Mouse (Mus musculus) T-helper 17 cell (primary cell): ENCODE data around the gene Tcp1.
"Not testable (repeated sequence)": the region's sequence is repeated elsewhere in the genome, so short reads cannot be mapped to it uniquely, and the experiment has no call there.

Source experiments
- in situ Hi-C, 2 experiments: fragments of 300-600 bp; cut with MboI, MseI; formaldehyde crosslinking; loops; 1 replicate in 1 of 2; 2 replicates in 1 of 2; pipeline ENCODE4 v1.15.1; 2025; ENCODE audit warnings: high pct_unique_total_duplicates in 2 of 2

The Tcp1 gene

DNA sequence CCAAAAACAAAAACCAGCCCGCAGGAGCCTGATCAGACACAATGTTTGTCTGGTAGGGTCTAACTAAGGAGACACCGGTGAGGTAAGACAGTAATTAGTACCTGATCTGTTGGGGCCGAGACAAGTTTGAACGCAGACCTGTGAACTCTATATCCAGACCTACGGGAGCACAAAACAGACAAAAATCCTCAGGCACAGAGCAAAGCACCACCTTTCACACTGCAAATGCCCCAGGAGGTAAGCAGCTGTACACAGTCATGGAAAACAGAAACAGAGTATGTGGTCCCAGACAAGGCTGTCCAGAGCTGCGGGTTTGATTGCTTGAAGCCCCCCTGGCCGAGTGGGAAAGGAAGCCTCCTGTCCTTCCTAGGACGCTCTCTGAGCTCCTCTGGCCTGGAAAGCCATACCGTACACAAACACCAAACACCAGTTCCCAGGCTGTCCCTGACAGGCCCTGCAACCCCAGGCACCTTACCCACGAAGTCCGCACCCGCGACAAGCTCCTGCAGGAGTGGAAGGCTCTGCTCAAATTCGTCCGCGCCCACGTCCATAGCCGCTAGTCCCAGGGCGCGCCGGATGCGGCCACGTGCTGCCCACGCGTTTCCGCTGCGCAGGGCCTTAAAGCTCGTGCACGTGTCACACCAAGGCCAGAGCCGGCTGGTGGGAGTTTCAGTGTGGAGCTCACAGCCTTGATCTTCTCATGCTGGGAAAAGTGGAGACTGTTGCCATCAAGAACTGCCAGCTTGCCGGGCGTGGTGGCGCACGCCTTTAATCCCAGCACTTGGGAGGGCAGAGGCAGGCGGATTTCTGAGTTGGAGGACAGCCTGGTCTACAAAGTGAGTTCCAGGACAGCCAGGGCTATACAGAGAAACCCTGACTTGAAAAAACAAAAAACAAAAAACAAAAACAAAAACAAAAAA is 5.9 kb upstream of the Tcp1 start, which contains the start of gene Pnldc1:
TSS of gene Pnldc1 (minus strand) at position 870 of the 920 bp plus-strand sequence.
- in situ Hi-C loops: loop anchor here in 1 of 2 experiments (5.0 kb wide), 1 partner anchor 53 kb away; the partner anchor contains the start of gene Acat2

DNA sequence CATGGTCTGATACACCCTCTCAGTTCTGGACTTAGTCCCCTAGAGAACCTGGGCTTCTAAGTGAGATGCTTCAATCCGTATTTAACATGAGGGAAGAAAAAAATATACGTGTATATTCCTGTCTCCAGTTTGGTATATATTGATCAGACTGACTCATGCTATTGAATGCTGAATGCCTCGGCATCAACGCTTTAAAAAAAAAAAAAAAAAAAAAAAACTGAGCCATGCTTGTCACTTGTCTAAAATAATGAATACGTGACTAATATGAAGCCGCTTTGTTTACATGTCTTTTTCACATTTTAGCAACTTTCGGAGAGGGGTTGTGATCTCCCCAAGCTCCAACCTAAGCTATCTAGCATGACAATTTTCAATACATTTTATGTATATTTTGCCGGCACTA is 5.1 kb upstream of the Tcp1 start:
- in situ Hi-C loops: loop anchor here in 1 of 2 experiments (5.0 kb wide), 1 partner anchor 52 kb away; the partner anchor contains the start of gene Acat2

DNA sequence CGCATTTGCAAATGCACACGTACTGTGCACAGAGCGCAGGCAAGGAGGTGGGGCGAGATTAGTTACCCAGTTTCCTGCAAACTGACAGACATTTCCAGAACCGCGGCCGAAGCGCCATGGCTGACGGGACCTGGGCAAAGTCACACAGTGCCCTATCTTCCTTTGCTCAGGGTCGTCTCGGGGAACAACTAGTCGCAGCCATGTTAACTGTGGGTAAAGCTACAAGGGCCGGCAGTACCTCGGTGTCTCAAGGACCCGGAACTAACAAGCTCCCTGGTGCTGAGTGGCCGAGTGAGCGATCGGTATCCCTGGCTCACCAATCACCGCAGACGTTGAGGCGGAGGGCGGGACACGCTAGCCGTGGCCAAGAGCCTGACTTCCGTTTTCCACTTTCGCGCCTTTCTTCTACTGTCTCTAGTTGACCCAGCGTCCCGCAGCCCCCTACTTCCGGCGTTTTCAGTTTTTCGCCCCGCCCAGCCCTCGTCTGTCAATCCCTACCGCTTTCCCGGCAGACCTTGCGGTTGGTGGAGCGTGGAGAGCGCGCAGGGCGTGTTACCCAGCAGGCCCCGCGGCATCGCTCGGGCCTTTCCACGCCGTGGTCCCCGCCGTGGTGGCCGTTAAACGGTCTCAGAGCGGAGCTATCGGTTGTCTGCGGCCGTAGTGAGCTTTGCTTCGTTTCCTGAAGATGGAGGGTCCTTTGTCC is 531 bp downstream of the Tcp1 start, which contains the start of gene Mrpl18:
TSS of gene Mrpl18 (minus strand) at position 465 of the 703 bp plus-strand sequence.
- in situ Hi-C loops: no loop called here

DNA sequence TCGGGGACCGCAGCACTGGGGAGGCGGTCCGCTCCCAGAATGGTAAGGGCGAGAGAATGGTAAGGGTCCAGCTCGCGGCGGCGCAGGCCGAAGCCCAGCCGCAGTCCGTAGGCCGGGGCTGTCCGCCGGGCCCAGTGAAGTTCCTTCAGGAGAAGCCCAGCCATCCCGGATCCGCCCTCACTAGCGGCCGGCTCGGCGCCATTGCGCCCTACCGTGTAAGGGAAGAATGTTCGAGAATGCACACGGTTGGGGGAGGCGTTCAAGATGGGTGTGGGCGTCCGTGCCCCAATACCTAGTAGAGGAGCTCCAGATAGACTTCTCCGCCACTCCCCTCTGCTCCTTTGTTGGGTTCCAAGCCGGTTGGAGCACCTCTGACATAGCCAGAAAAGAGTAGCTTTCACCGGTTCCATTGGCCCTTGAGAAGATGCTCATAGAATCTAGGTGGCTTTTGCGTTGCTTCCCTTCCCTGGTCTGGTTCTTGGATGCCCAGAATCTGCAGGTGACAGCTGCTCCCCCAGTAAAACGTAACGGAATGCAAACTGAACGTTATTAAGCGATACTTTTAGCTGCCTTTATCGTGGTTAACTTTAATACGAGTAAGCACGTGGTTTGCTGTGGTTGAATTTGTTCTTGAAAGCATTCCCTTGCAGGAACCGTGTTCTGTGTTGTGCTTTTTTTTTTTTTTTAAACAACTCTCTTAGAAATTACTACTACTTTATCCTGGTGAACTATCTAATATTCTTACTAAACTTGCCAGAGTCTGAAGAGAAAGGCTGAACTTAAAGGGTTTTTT is 1.3 kb downstream of the Tcp1 start:
- in situ Hi-C loops: no loop called here

DNA sequence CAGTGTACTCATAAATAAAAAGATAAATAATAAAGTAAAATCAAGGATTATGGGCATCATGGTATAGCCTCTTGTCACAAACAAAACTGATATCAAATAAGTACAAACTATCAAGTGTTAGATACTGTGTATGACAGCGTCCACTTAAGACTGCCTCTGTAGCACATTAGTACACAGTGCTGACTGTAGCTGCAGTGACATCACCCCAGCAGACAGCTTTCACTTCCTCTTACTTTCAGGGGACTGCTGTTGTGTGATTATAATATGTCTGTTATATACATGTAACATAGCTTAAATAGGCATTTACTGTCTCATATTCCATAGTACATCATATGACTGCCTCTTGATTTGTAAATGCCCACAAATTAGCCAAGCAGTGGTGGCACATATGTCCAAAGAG is 5.6 kb downstream of the Tcp1 start:
- in situ Hi-C loops: no loop called here

DNA sequence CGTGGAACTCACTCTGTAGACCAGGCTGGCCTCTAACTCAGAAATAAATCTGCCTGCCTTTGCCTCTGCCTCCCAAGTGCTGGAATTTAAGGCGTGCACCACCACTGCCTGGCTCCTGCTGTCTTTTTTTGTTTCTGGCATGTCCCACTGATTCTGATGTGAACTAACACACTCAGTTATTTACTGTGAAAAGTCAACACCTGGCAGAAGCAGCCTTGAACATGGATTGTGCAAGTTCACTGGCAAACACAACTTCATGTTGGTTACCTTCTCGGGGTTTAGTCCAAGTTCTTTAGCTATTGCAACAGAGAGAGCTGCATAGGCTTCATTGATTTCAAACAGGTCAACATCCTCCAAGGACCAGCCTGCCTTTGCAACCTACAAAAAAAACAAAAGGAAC is 9.5 kb downstream of the Tcp1 start:
- in situ Hi-C loops: loop anchor here in 1 of 2 experiments (5.0 kb wide), 1 partner anchor 37 kb away; the partner anchor contains the start of gene Acat2

DNA sequence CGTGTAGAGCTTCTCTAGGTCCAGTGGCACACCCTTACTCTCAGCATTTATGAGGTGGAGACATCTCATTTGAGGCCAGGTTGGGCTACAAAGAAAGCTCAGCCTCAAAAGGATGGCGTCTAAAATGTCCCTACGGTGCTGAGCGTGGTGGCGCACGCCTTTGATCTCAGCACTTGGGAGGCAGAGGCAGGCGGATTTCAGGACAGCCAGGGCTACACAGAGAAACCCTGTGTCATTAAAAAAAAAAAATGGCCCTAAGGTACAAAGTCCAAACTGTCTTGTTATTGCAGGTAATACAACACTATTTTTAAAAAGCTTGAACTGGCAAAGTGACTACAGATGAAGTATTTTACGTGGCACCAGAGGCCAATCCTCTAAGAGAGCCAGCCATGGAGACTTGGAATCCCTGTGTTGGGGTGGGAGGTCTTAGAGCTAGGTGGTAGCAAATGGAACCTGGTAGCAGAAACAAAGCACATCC is 10.2 kb downstream of the Tcp1 start:
- in situ Hi-C loops: loop anchor here in 1 of 2 experiments (5.0 kb wide), 1 partner anchor 37 kb away; the partner anchor contains the start of gene Acat2

DNA sequence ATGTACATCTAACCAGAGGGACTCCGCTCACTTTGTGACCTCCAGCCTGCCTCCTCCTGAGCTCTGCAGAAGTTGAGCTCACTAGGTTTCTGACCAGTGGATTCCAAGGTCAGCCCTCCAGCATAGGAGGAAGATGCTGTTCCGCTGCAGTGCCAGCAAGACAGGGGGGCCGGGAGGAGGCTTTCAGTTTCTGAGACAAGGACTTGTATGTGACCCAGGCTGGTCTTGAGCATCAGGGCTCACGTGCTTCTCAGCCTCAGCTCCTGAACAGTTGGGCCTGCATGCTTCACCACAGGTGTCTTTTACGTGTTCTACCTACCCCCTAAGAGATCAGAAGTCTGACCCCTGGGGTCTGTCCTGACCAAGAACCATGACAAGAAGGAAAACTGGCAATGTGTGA is 16.1 kb downstream of the Tcp1 start:
- in situ Hi-C loops: loop anchor here in 1 of 2 experiments (5.0 kb wide), 1 partner anchor 49 kb away; no protein-coding TSS in a partner anchor

DNA sequence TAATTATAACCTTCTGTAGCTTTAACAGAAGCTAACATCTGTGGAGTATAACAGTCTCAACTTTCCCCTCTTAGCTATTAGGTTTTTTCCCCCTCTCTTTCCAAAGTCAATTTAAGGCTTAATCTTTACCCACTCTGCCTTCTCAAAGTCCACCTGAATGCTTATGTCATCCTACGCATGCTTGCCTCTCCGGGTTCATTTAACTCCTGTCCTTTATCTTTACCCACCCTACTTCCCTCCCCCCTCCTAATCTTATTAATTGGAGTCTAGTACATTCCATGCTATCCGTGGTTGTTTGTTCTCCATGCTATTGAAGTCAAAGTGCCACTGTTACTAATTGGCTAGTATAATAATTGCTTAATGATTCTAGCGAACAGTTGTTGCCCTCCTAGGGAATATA is 20.2 kb downstream of the Tcp1 start:
- in situ Hi-C loops: no loop called here

DNA sequence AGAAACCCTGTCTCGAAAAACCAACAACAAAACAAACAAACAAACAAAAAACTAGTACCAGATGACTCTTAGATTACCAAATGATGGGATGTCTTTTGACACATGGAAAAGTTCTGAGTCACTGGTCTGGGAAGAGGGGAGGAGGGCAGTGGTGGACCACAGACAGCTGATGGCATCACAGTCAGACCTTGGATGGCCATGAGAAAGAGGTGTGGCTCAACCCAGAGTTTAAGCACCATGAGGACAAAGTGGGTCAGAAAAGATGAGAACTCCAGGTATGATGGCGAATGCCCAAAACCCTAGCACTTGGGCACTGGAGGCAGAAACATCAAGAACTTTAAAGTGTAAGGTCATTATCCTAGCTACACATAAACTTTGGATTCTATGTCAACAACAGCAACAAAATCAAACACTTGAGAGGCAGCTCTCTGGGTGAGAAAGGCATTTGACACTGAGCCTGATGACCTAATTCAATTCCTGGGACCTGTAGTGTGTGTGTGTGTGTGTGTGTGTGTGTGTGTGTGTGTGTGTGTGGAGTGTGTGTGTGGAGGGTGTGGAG is 22.0 kb downstream of the Tcp1 start:
- in situ Hi-C loops: no loop called here

DNA sequence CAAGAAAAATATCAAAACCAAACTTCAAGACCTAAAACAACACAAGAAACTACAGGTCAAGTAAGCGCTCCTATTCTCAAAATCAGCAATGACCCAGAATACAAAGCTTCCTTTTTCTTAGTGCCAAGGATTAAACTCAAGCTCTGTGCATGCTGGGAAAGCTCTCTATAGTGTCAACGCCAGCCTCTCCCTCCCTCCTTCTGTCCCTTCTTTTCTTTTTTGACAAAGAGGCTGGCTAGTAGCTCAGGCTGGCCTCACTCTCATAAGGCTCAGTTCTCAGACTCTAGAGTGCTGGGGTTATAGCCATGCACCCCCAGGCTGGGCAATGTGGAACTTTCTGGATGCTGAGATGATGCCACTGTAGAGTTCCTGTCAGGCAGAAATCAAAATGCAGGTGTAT is 22.6 kb downstream of the Tcp1 start:
- in situ Hi-C loops: no loop called here

DNA sequence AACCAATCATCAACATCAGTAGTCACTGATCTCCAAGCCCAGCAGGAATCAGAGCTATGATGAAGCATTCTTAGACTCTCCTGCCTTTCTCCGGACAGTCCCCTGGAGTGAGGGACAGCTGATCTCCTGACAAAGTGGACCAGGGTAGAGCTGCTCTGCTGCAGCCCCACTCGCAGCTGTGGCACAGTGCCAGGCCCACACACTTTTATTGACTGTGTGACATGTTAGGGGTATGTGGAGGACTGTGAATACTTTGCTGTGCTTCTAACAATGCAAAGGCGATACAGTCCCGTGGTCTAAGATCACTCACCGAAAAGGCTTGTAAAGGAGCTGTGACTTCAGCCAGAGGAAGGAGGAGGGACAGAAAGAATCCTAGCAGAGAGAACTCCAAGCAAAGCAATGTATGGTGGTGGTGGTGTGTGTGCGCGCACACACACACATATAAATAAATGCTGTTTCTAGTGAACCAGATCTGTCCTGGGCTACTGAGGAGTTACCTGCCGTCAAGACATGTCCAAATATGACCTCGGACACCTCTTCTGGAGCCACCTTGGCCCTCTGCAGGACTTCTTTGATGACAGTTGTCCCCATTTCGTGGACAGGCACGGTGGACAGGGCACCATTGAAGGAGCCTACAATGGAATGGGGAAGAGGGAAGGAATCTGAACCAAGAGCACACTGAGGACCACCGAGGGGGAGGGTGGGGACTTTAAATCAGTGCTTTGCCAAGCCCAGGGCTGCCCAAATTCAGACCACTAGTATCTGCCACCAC is 24.1 kb downstream of the Tcp1 start:
- in situ Hi-C loops: not testable (repeated sequence)

DNA sequence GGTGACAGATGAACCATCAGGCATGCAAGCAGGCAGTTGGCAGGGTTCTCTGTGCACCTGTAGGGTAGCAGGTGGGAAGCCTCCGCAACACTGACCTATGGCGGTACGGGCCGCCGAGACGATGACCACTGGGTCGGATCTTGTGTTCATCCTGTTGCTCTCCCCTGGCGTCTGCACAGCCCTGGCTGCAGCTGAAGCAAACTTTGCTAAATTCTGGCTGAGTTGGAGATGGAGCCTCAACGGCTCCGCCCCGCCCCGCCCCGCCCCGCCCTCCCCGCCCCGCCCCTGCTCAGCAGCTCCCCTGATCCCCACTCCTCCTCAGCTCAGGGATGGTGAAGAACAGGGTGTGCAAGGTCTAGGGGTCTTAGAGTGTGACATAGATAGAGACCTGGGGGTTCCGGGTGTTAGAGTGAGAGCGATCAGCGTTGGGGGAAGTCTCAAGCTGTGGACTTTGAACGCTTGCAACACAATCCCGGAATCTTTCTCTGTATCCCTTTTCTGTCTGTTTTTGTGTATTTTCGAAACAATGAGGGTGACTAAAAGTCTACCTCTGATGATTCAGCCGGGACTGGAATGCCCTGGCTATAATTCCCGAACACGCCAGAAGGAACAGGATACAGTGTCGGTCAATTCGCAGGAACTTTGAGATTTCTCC is 24.8 kb downstream of the Tcp1 start, which contains the start of gene Acat3:
TSS of gene Acat3 (minus strand) at position 450 of the 655 bp plus-strand sequence.
- in situ Hi-C loops: no loop called here

DNA sequence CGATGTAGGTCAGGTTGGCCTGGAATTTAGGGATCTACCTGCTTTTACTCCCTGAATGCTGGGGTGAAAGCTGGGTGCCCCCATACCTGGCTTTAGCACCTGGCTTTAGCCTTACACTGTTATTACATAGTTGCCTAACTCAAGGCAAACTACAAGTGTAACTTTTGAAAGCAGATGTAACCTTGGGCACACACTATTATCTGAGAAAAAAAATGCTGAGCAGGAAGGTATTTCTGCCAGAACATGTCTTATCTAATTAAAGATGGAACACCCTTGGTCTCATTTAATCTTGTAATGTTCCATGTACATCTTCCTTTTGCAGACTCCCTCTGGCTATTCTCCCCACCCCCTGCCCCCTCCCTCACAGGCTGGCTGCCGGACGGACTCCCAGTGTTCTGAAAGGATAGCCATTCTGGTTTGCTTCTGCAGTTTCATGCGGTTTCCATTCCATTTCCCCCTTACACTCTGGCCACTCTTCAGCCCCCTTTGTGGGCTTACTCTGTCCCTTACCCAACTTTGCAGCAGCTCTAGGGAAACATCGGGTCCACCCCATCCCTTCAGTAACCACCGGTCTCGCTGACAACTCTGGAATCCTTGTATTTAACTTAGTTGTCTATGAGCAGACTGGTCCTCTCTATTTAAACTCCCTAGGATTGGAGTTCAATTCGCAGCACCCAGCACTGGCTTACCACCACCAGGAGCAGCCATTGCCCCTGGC is 26.2 kb downstream of the Tcp1 start:
- in situ Hi-C loops: no loop called here

DNA sequence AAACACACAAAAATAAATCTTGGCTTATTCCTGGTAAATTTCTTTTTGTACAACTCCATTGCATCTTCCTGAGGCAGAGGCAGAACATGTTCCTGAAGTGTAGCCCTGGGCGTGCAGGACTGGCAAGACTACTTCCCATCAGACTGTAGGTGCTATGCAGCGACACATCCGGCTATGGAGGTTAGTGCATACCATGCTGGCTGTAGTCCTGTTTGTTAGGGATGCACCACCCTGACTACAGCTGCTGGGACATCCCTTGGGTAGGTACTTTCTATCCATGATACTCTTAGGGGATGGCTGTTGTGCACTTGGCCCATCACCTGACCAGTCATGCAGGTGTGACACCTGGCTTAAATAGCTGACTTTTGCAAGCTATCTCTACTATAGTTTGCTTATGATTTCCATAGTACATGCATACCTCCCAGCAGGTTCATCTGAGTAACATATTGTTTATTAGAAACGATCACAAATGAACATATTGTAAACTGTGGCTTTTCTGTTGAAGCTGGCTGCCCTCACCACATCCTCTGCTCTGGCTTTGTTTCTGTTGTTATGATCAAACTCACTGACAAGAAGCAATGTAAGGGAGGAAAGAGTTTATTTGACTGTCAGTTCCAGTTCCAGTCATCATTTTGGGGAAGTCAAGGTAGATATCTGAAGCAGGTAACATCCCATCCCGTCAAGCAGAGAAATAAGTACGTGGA is 27.1 kb downstream of the Tcp1 start:
- in situ Hi-C loops: no loop called here

DNA sequence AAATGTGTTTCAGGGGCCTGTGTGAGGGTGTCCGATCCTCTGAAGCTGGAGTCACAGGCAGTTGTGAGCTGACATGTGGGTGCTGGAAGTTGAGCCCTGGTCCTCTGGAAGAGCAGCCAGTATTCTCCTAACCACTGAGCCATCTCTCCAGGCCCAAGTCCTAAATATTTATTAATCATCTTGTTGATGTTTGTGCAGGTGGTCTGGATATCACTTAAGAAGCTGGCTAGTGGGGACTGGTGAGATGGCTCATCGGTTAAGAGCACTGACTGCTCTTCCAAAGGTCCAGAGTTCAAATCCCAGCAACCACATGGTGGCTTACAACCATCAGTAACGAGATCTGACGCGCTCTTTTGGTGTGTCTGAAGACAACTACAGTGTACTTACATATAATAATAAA is 34.2 kb downstream of the Tcp1 start:
- in situ Hi-C loops: no loop called here

DNA sequence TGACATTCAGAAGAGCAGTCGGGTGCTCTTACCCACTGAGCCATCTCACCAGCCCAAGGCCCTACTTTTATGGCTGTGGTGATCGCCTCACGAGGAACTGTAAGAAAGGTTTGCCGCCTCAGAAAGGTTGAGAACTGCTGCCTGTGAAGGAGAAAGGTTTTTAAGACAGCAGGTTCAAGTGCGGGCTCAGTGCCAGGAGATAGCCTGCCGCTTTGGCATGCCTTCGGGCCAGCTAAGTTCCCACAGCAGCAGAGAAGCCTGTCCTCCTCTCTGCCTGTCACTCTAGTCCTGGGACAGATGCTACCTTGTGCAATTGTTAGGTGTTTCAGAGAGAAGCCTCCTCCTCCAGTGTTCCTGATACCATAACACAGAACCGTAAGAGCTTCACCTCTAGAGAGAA is 41.2 kb downstream of the Tcp1 start:
- in situ Hi-C loops: no loop called here

DNA sequence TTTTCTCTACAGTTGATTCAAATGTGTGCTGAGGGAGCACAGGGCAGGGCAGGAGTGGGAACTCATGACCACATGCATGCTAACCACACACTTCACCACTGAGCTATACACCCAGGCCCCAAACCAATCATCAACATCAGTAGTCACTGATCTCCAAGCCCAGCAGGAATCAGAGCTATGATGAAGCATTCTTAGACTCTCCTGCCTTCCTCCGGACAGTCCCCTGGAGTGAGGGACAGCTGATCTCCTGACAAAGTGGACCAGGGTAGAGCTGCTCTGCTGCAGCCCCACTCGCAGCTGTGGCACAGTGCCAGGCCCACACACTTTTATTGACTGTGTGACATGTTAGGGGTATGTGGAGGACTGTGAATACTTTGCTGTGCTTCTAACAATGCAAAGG is 43.9 kb downstream of the Tcp1 start:
- in situ Hi-C loops: not testable (repeated sequence)
